Mouse (Mus musculus) stomach, postnatal 0 days (tissue): ENCODE data around the gene Apba3. TPM values are rescaled to one million over a fixed set of nuclear protein-coding genes. Genes with fewer than 3 reads are reported as not detected.

Experiments used
- ATAC-seq: fragments of 200-750 bp; cut with Nextera tagmentation; 2 replicates; pipeline ENCODE4 v1.8.0; 2017; ENCODE audit not compliant: low FRiP score, low TSS enrichment
- DNase-seq: peaks from one replicate; pipeline ENCODE4 v3.0.0-alpha.2; 2016; ENCODE audit warnings: low spot score
- H3K27ac ChIP-seq: fragments of 300-500 bp; sonication (generic); replicated peaks from 2 replicates; pipeline ENCODE4 v1.5.1; 2014; ENCODE audit warnings: mild to moderate bottlenecking, control low read depth
- H3K27me3 ChIP-seq: fragments of 300-500 bp; sonication (generic); 2 replicates; pipeline ENCODE4 v1.6.1; 2014; ENCODE audit warnings: low read length; ENCODE audit not compliant: control insufficient read depth, insufficient read depth
- H3K36me3 ChIP-seq: fragments of 300-500 bp; sonication (generic); 2 replicates; pipeline ENCODE4 v1.6.1; 2014; ENCODE audit warnings: low read length, mixed read lengths; ENCODE audit not compliant: control insufficient read depth, insufficient read depth
- H3K4me1 ChIP-seq: fragments of 300-500 bp; sonication (generic); replicated peaks from 2 replicates; pipeline ENCODE4 v1.6.1; 2014; ENCODE audit warnings: antibody characterized with exemption; ENCODE audit not compliant: control insufficient read depth, insufficient read depth
- H3K4me2 ChIP-seq: fragments of 300-500 bp; sonication (generic); replicated peaks from 2 replicates; pipeline ENCODE4 v1.6.1; 2014; ENCODE audit warnings: low read depth, mild to moderate bottlenecking, control low read depth, moderate library complexity
- H3K4me3 ChIP-seq: fragments of 300-500 bp; sonication (generic); 2 replicates; pipeline ENCODE4 v1.5.1; 2014; ENCODE audit warnings: low read depth, low read length, control low read depth
- H3K9ac ChIP-seq: fragments of 300-500 bp; sonication (generic); 2 replicates; pipeline ENCODE4 v1.6.1; 2014; ENCODE audit warnings: mild to moderate bottlenecking, low read length, control low read depth, mixed read lengths
- H3K9me3 ChIP-seq: fragments of 300-500 bp; sonication (generic); 2 replicates; pipeline ENCODE4 v1.6.1; 2016; ENCODE audit warnings: low read length; ENCODE audit not compliant: control insufficient read depth
- CTCF ChIP-seq: IDR thresholded peaks from 2 replicates; pipeline ENCODE4 v1.5.1; 2016; ENCODE audit warnings: antibody characterized with exemption, low read depth, mild to moderate bottlenecking, moderate library complexity
- EP300 ChIP-seq: optimal IDR thresholded peaks from 2 replicates; pipeline ENCODE3; 2016; ENCODE audit warnings: antibody characterized with exemption
- WGBS: fragments of 180-500 bp; shearing (Covaris S2); extraction: QIAGEN DNeasy Blood & Tissue Kit; methylation state at CpG from one replicate; pipeline ENCODE4 v1.1.7; 2014; 5-methylcytosine and 5-hydroxymethylcytosine counted together
- polyA plus RNA-seq: library from polyadenylated mRNA; unstranded; fragments of >200 nt; fragmentation: Nextera tagmentation; extraction: Ambion mirVana; gene quantifications from 2 replicates; pipeline ENCODE4 v1.2.1, GENCODE M21; 2015

Apba3 gene
- polyA plus RNA-seq, 1 experiment from 2014 or later = 30.5 TPM

- peak; percentile 74 for TF ChIP-seq CTCF
- no peak for TF ChIP-seq EP300
- Histone ChIP-seq H3K9ac (peak overlapping the region; percentile 61), H3K9me3 (no peaks in the 10 kb centered on the region), H3K4me1 (0 out of 2 replicates have a peak, but pooled peaks cover 9% of the 10 kb centered on the region), H3K4me2 (peak overlapping the region; percentile 61), H3K27ac (peak overlapping the region; percentile 65), H3K36me3 (peaks cover 12% of the 10 kb centered on the region), H3K27me3 (no peaks in the 10 kb centered on the region), H3K4me3 (peak overlapping the region; percentile 28)
- no peak for ATAC-seq
- WGBS = 54% methylated on average over 16 of the region's 16 CpGs
- DNase-seq = peak; percentile 59
These were observed 49.7 kb downstream of the Apba3 start for GRCm38 (mm10) chr10:81316338-81317060.

- peak; percentile 85 for DNase-seq
- peak; percentile 6; the same call in 1 of the 2 replicates for ATAC-seq
- Histone ChIP-seq H3K4me1 (peaks cover 13% of the 10 kb centered on the region; the same call in 1 of the 2 replicates), H3K27me3 (no peaks in the 10 kb centered on the region), H3K4me3 (peak overlapping the region; percentile 28), H3K9ac (peak overlapping the region; percentile 61), H3K9me3 (no peaks in the 10 kb centered on the region), H3K27ac (peak overlapping the region; percentile 65), H3K4me2 (peak overlapping the region; percentile 61), H3K36me3 (peaks cover 12% of the 10 kb centered on the region)
- TF ChIP-seq EP300 (no peak), CTCF (peak; percentile 25; the same call in 1 of the 2 replicates)
- 22% methylated on average over 20 of the region's 20 CpGs for WGBS
These were observed 50.5 kb downstream of the Apba3 start for GRCm38 (mm10) chr10:81317273-81317672.

GRCm38 (mm10) chr10:81318589-81319329, 52.0 kb downstream of the Apba3 start:
- DNase-seq (peak; percentile 60), ATAC-seq (no peak)
- no peaks in the 10 kb centered on the region for H3K27me3 ChIP-seq
- peaks cover 16% of the 10 kb centered on the region for H3K36me3 ChIP-seq
- H3K4me3 ChIP-seq = no peak overlapping the region
- H3K27ac ChIP-seq = peak overlapping the region; percentile 84; the same call in 1 of the 2 replicates
- H3K4me2 ChIP-seq = no peak overlapping the region
- 84% methylated on average over 13 of the region's 13 CpGs for WGBS
- peak overlapping the region; percentile 23; the same call in 1 of the 2 replicates for H3K9ac ChIP-seq
- no peaks in the 10 kb centered on the region for H3K9me3 ChIP-seq
- TF ChIP-seq EP300 (no peak), CTCF (no peak)
- H3K4me1 ChIP-seq = peaks cover 13% of the 10 kb centered on the region; the same call in 1 of the 2 replicates

GRCm38 (mm10) chr10:81319330-81319699, 52.6 kb downstream of the Apba3 start:
- TF ChIP-seq CTCF = peak; percentile 56
- no peak for TF ChIP-seq EP300

GRCm38 (mm10) chr10:81319741-81320549, 53.2 kb downstream of the Apba3 start:
- H3K27ac ChIP-seq = peak overlapping the region; percentile 84
- peaks cover 24% of the 10 kb centered on the region for H3K36me3 ChIP-seq
- H3K4me3 ChIP-seq = peak overlapping the region; percentile 27
- no peaks in the 10 kb centered on the region for H3K27me3 ChIP-seq
- H3K4me1 ChIP-seq = peaks cover 13% of the 10 kb centered on the region; the same call in 1 of the 2 replicates
- no peaks in the 10 kb centered on the region for H3K9me3 ChIP-seq
- TF ChIP-seq EP300 (no peak), CTCF (no peak)
- peak overlapping the region; percentile 24; the same call in 1 of the 2 replicates for H3K9ac ChIP-seq
- under 1% methylated on average over 38 of the region's 38 CpGs for WGBS
- DNase-seq = peak; percentile 98
- peak overlapping the region; percentile 51 for H3K4me2 ChIP-seq
- no peak for ATAC-seq

More at GRCm38 (mm10) chr10:81319330-81319699, 52.6 kb downstream of the Apba3 start:
- H3K36me3 ChIP-seq = peaks cover 19% of the 10 kb centered on the region
- peak overlapping the region; percentile 84 for H3K27ac ChIP-seq
- no peak overlapping the region; the same call in 1 of the 2 replicates for H3K9ac ChIP-seq
- H3K4me2 ChIP-seq = peak overlapping the region; percentile 51
- DNase-seq (no peak), ATAC-seq (no peak)
- H3K27me3 ChIP-seq = no peaks in the 10 kb centered on the region
- 26% methylated on average over 8 of the region's 8 CpGs for WGBS
- H3K4me1 ChIP-seq = peaks cover 13% of the 10 kb centered on the region; the same call in 1 of the 2 replicates
- no peak overlapping the region for H3K4me3 ChIP-seq
- H3K9me3 ChIP-seq = no peaks in the 10 kb centered on the region
